Mouse (Mus musculus): ENCODE measurements at regions not wholly inside any gene's neighbourhood (a gene's known extent, or its start where the extent isn't known, plus 50 kb on each side); places are given as distances from the start of the nearest gene placed in this dataset.
A peak's percentile ranks its signal among the peaks of the same experiment; 100 is the strongest.

DNA sequence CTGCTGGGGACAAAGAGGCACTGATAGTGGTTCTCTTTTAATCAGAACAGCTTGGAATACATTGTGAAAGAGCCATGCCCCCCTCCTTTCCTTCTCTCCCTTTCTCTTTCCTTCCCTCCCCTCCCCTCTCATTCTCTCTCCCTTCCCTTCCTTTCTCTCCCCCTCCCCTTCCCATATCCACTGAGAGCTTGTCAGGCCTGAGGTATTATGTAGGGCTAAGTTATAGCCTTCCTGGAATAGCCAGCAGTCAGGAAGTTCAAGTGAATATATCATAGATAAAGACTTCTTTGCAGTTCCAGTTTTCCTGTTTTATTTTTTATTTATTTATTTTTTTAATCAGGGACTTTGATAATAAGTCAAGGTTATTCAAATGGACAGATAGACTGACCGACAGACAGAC, 156.5 kb upstream of the Ppp2r3a start:
- H3K4me2 ChIP-seq: no peak overlapping the region
- 0 out of 2 replicates have a peak, but pooled peaks have one; percentile 45 for ATAC-seq (replicated peaks; ENCODE audit: low FRiP score)
- H3K9ac ChIP-seq: no peak overlapping the region
- peaks cover 4% of the 10 kb centered on the region for H3K4me1 ChIP-seq
- H3K27ac ChIP-seq: no peak overlapping the region
- 22% methylated on average over 1 of the region's 1 CpGs for WGBS
- no peaks in the 10 kb centered on the region for H3K36me3 ChIP-seq
- no peaks in the 10 kb centered on the region for H3K9me3 ChIP-seq (replicated peaks)
- no peak overlapping the region for H3K4me3 ChIP-seq (replicated peaks)
- H3K27me3 ChIP-seq: no peaks in the 10 kb centered on the region

DNA sequence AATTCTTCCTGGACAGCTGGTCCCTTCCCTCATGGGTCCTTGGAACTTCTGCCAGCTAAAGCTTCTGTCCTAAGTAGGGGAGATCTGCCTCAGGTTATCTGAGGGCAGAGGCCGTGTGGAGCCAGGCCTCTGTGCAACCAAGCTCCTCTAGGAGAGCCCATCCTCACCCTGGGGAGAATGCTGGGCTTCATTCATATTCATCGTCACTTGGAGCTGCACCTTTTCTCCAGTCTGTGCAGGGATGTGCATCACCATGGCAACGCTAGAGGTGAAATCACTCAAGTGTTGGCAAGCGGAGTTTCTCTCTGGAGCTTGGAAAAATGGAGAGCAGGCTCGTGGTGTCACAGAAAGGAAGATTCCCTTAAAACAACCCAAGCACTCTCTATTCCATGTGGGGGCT, 155.5 kb upstream of the Ppp2r3a start:
- ATAC-seq (replicated peaks; ENCODE audit: low FRiP score): no peak
- no peak overlapping the region for H3K4me3 ChIP-seq (replicated peaks)
- no peaks in the 10 kb centered on the region for H3K27me3 ChIP-seq
- no peaks in the 10 kb centered on the region for H3K9me3 ChIP-seq (replicated peaks)
- 67% methylated on average over 5 of the region's 5 CpGs for WGBS
- H3K4me2 ChIP-seq: no peak overlapping the region
- H3K4me1 ChIP-seq: peaks cover 14% of the 10 kb centered on the region
- no peak overlapping the region for H3K27ac ChIP-seq
- no peak overlapping the region for H3K9ac ChIP-seq
- H3K36me3 ChIP-seq: no peaks in the 10 kb centered on the region

DNA sequence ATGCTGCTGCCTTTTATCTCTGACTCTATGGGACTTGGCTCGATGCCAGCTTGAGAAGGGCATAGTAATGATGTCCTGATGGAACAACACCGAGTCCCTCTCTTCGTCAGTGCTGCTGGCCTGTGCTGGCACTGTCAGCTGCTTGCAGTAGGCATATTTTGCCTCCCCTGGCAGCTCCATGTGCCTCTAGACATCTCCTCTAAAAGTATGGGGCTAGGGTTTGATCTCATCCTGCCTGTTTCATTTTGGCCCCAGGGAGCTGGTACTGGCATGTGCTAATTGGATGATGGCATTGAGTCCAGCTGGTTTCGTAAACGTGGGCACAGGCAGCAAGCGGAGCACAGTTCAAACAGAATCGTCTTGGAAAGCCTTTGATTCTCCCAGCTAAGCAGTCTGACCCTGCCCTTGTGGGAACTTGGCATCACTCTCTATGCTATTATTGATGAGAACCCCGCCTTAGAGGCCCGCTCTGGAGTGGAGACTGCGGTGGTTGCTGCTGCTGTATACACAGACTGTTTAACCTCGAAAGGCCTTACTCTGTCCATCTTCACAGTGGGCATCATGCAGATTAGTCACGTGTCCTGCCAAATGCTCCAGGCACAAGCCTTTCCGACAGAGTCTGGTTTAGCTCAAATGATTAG, 153.0 kb upstream of the Ppp2r3a start:
- no peaks in the 10 kb centered on the region for H3K9me3 ChIP-seq (replicated peaks)
- no peaks in the 10 kb centered on the region for H3K27me3 ChIP-seq
- no peaks in the 10 kb centered on the region for H3K36me3 ChIP-seq
- H3K4me2 ChIP-seq: no peak overlapping the region
- no peak overlapping the region for H3K27ac ChIP-seq
- no peak for ATAC-seq (replicated peaks; ENCODE audit: low FRiP score)
- H3K9ac ChIP-seq: no peak overlapping the region
- H3K4me3 ChIP-seq (replicated peaks): no peak overlapping the region
- H3K4me1 ChIP-seq: peaks cover 22% of the 10 kb centered on the region
- WGBS: 59% methylated on average over 13 of the region's 13 CpGs

DNA sequence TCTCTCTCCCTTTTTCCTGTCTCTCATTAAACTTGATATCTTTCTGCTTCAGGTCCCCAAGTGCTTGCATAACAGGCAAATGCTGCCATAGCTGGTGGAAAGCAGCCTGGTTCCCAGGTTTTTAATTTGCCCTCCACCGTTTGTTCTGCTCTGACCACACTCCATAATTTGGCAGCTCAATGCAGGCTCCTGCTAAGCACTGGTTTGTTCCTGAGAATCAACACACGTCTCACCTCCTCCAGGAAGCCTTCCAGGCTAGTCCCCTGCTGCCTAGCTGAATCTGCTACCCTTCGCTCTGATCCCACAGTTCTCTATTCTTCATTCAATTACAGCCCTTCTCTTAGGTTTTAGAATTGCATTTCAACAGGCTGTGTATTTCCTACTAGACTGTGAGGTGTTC, 152.4 kb upstream of the Ppp2r3a start:
- Histone ChIP-seq H3K9me3 (replicated peaks) (no peaks in the 10 kb centered on the region), H3K4me1 (peaks cover 22% of the 10 kb centered on the region), H3K9ac (no peak overlapping the region), H3K27me3 (no peaks in the 10 kb centered on the region), H3K36me3 (no peaks in the 10 kb centered on the region), H3K4me2 (no peak overlapping the region), H3K4me3 (replicated peaks) (no peak overlapping the region), H3K27ac (no peak overlapping the region)
- 73% methylated on average over 3 of the region's 3 CpGs for WGBS
- no peak for ATAC-seq (replicated peaks; ENCODE audit: low FRiP score)

DNA sequence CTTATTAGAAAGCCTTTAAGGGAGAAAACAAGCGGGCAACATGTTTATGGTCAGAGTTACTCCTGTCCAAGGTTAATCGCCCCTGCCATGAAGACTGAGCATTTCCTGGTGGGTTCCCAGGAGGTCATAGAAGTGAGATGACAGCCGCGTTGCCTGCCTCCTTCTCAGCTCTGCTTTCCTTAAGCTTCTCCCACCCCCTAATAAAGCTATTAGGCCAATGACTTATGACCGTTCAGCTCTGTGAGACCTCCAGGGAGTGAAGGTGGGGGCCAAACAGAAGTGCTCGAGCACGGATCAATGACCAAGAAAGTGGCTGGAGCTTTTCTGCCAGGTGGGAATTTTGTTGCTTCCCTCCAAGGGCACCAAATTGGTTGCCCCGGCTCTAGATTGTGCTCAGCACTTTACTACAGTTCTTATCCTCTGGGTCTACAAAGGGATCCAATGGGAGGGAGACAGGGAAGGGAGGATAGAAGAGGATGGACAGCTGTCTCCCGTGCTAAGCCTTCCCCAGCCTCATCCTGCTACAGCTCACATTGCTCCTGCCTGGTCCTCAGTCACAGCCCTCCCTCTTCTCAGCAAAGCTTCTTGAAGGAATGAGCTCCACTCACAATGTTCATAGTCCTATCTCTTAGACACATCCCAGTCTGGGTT, 151.1 kb upstream of the Ppp2r3a start:
- Histone ChIP-seq H3K27ac (0 out of 2 replicates have a peak overlapping the region, but pooled peaks have one; percentile 20), H3K9ac (no peak overlapping the region), H3K4me3 (replicated peaks) (no peak overlapping the region), H3K4me1 (peaks cover 22% of the 10 kb centered on the region), H3K36me3 (no peaks in the 10 kb centered on the region), H3K9me3 (replicated peaks) (no peaks in the 10 kb centered on the region), H3K27me3 (no peaks in the 10 kb centered on the region), H3K4me2 (peak overlapping the region; percentile 45)
- 5% methylated on average over 9 of the region's 9 CpGs for WGBS
- ATAC-seq (replicated peaks; ENCODE audit: low FRiP score): peak; percentile 73

DNA sequence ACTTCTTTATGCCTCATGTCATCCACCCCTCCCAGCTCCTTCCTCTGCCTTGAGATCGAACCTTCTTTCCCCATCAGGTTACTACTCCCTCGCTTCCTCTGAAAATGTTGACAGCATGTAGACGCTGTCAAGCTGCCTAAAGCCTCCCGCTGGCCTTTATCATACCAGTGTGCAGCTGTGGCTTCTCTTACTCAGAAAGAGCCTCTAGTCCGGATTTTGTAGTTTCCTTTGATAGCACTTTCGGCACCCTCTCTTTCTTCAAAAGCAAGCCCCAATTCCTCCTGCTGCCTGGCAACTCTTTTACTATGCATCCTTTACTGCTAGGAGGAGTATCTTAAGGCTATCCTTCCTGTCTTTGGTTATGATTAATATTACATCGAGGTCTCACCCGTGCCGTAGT, 149.8 kb upstream of the Ppp2r3a start:
- H3K4me1 ChIP-seq: peaks cover 18% of the 10 kb centered on the region
- no peaks in the 10 kb centered on the region for H3K36me3 ChIP-seq
- H3K27ac ChIP-seq: no peak overlapping the region
- H3K9me3 ChIP-seq (replicated peaks): no peaks in the 10 kb centered on the region
- ATAC-seq (replicated peaks; ENCODE audit: low FRiP score): no peak
- 61% methylated on average over 9 of the region's 9 CpGs for WGBS
- peak overlapping the region; percentile 45 for H3K4me2 ChIP-seq
- no peak overlapping the region for H3K9ac ChIP-seq
- H3K4me3 ChIP-seq (replicated peaks): no peak overlapping the region
- no peaks in the 10 kb centered on the region for H3K27me3 ChIP-seq

GRCm38 (mm10) chr9:101398858-101399257, 147.3 kb upstream of the Ppp2r3a start:
- Histone ChIP-seq H3K36me3 (no peaks in the 10 kb centered on the region), H3K27ac (no peak overlapping the region), H3K4me2 (no peak overlapping the region), H3K27me3 (no peaks in the 10 kb centered on the region), H3K4me3 (replicated peaks) (no peak overlapping the region), H3K4me1 (peaks cover 18% of the 10 kb centered on the region), H3K9ac (no peak overlapping the region), H3K9me3 (replicated peaks) (no peaks in the 10 kb centered on the region)
- WGBS: 75% methylated on average over 3 of the region's 3 CpGs
- no peak for ATAC-seq (replicated peaks; ENCODE audit: low FRiP score)

GRCm38 (mm10) chr9:101369380-101369779, 117.8 kb upstream of the Ppp2r3a start:
- Histone ChIP-seq H3K9ac (no peak overlapping the region), H3K9me3 (replicated peaks) (no peaks in the 10 kb centered on the region), H3K4me1 (no peaks in the 10 kb centered on the region), H3K4me3 (replicated peaks) (no peak overlapping the region), H3K27me3 (no peaks in the 10 kb centered on the region), H3K27ac (0 out of 2 replicates have a peak overlapping the region, but pooled peaks have one; percentile 41), H3K4me2 (no peak overlapping the region), H3K36me3 (no peaks in the 10 kb centered on the region)
- no peak; the same call in 1 of the 2 replicates for ATAC-seq (replicated peaks; ENCODE audit: low FRiP score)
- 36% methylated on average over 2 of the region's 2 CpGs for WGBS

DNA sequence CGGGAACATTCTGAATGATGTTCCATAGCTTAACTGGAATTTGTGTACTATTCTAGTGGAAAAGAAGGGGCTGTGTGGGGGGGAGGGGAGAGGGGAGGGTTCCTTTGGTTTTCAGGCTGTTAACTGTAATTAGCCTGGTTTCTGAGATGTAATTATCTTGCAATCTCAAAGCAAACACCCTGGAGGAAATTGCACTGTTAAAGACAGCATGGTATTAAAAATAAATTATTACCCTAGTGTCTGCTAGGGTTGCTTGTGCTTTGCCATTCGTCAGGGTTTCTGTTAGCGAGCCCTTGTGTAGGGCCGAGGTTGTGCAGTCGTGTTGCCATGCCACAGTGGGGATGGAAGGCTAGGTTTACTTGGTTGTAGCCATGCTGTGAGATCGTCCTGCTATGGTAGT, 105.0 kb upstream of the Ppp2r3a start:
- ATAC-seq (replicated peaks; ENCODE audit: low FRiP score): peak; percentile 70
- Histone ChIP-seq H3K27me3 (no peaks in the 10 kb centered on the region), H3K27ac (no peak overlapping the region), H3K4me2 (no peak overlapping the region), H3K4me3 (replicated peaks) (no peak overlapping the region), H3K9me3 (replicated peaks) (no peaks in the 10 kb centered on the region), H3K9ac (no peak overlapping the region), H3K36me3 (no peaks in the 10 kb centered on the region), H3K4me1 (peaks cover 6% of the 10 kb centered on the region; the same call in 1 of the 2 replicates)
- 20% methylated on average over 6 of the region's 6 CpGs for WGBS

- ATAC-seq (replicated peaks; ENCODE audit: low FRiP score): no peak
These were observed 97.2 kb upstream of the Ppp2r3a start for GRCm38 (mm10) chr9:101348771-101349170.

GRCm38 (mm10) chr9:101342887-101343286, 91.3 kb upstream of the Ppp2r3a start:
- Histone ChIP-seq H3K9me3 (replicated peaks) (no peaks in the 10 kb centered on the region), H3K4me3 (replicated peaks) (no peak overlapping the region), H3K27ac (no peak overlapping the region), H3K36me3 (no peaks in the 10 kb centered on the region), H3K4me1 (0 out of 2 replicates have a peak, but pooled peaks cover 5% of the 10 kb centered on the region), H3K9ac (no peak overlapping the region), H3K27me3 (no peaks in the 10 kb centered on the region), H3K4me2 (no peak overlapping the region)
- no peak for ATAC-seq (replicated peaks; ENCODE audit: low FRiP score)
- WGBS: 77% methylated on average over 5 of the region's 5 CpGs

More at GRCm38 (mm10) chr9:101348771-101349170, 97.2 kb upstream of the Ppp2r3a start:
- Histone ChIP-seq H3K9me3 (replicated peaks) (no peaks in the 10 kb centered on the region), H3K4me1 (no peaks in the 10 kb centered on the region), H3K36me3 (no peaks in the 10 kb centered on the region), H3K27ac (no peak overlapping the region), H3K4me3 (replicated peaks) (no peak overlapping the region), H3K27me3 (no peaks in the 10 kb centered on the region), H3K4me2 (no peak overlapping the region), H3K9ac (no peak overlapping the region)
- WGBS: 92% methylated on average over 4 of the region's 4 CpGs

DNA sequence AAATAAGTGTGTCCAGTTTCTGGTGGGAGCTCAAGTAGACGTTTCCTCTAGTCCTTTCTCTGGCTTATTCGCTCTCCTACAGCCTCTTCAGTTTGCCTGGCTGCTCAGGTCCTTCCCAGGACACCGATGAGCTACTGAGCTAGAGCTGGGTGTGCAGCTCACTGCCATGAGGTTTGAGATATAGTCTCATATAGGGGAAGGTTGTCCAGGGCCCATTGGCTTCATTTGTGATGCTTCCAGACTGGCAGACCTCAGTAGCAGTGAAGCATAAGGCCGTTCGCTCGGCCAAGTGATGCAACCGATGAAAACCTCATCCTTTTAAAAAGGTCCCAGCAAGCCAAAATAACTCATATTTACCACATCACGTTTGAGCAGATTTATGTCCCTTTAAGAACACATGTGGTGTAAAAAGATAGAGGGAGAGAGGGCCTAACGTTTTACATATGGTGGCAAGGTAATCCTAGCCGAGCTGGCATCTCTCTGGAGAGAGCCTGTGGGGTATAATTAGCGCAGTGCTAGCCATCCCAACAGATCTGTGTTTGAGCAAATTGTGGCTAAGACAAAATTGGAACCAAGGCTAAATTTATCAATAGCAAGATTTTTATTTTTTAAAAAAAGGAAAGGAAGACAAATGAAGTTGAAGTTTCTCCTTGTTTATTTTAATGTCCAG, 89.3 kb upstream of the Ppp2r3a start:
- WGBS: 37% methylated on average over 11 of the region's 11 CpGs
- H3K9me3 ChIP-seq (replicated peaks): no peaks in the 10 kb centered on the region
- no peaks in the 10 kb centered on the region for H3K27me3 ChIP-seq
- H3K4me3 ChIP-seq (replicated peaks): no peak overlapping the region
- H3K27ac ChIP-seq: no peak overlapping the region
- 0 out of 2 replicates have a peak, but pooled peaks cover 5% of the 10 kb centered on the region for H3K4me1 ChIP-seq
- no peaks in the 10 kb centered on the region for H3K36me3 ChIP-seq
- no peak overlapping the region for H3K9ac ChIP-seq
- H3K4me2 ChIP-seq: no peak overlapping the region
- ATAC-seq (replicated peaks; ENCODE audit: low FRiP score): no peak

Data from kidney, embryonic 15.5 days (tissue).